Mouse (Mus musculus): ENCODE data around the gene Fgf23. TPM values are rescaled to one million over a fixed set of nuclear protein-coding genes. Genes with fewer than 3 reads are reported as not detected.

Gene Fgf23
- polyA plus RNA-seq (2012; ENCODE audit: insufficient read depth, insufficient read length, missing spikeins) = not detected in 2 replicates

DNA sequence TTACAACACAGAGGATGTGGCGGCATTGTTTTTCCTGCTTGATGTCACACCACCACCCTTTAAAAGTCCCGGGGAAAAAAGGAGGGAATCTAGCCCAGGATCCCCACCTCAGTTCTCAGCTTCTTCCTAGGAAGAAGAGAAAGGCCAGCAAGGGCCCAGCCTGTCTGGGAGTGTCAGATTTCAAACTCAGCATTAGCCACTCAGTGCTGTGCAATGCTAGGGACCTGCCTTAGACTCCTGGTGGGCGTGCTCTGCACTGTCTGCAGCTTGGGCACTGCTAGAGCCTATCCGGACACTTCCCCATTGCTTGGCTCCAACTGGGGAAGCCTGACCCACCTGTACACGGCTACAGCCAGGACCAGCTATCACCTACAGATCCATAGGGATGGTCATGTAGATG lies at the start of gene Fgf23:
Fgf23 (plus strand) TSS at position 86 of the 400 bp plus-strand sequence.
- no peaks in the 10 kb centered on the region for H3K4me1 ChIP-seq (ENCODE audit: control insufficient read depth, insufficient read depth, low read length)
- no peak for TF ChIP-seq POLR2A (IDR thresholded peaks at IDR 0.05; ENCODE audit: borderline replicate concordance, low read depth, low read length)
- TF ChIP-seq CTCF (IDR thresholded peaks at IDR 0.05; ENCODE audit: low read depth, low read length) = no peak
- H3K4me3 ChIP-seq (ENCODE audit: insufficient read depth, low read length) = no peak within 1 kb of the TSS
- H3K27ac ChIP-seq (ENCODE audit: insufficient read depth, low read depth, low read length) = no peak within 1 kb of the TSS

DNA sequence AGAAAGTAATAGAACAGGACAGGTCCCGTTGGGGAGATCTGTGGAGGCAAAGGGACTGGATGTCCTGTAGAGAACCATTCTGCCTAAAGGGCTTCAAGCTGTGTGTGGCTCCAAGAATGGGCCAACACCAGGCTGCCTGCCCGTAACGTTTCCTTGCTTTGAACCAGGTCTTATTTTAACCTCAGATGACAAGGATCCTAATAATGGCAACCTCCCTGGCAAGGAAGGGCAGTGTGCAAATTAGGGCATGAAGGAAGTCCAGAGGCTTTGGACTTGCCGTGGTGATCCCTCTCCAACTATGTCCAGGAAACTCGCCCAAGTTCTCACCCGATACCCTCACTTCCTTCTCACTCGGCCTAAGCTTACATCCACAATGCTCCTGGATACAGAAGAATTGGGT lies 47.9 kb upstream of the Fgf23 start:
- Histone ChIP-seq H3K4me1 (ENCODE audit: control insufficient read depth, insufficient read depth, low read length) (peaks cover 5% of the 10 kb centered on the region), H3K27ac (ENCODE audit: insufficient read depth, low read depth, low read length) (no peak overlapping the region), H3K4me3 (ENCODE audit: insufficient read depth, low read length) (no peak overlapping the region)
- TF ChIP-seq CTCF (IDR thresholded peaks at IDR 0.05; ENCODE audit: low read depth, low read length) (no peak), POLR2A (IDR thresholded peaks at IDR 0.05; ENCODE audit: borderline replicate concordance, low read depth, low read length) (no peak)

DNA sequence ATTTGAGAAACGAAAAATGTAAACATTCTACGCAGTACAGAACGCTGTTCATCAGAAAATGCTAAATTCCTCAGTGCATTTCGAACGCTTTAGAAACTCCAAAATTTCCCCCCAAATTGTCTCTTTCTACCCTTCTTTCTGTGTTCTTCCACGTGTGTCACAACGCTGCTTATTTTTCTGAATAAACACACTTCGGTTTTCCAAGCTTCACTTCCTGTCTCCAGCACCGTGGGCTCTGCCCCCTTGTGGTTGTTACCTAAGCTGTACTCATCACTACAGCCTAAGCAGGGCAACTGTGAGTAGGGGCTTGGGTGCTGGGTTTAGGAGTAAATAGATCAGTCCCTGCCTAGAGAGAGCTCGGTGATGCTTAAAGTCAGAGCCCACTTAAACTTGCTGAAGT lies 37.9 kb upstream of the Fgf23 start:
- Histone ChIP-seq H3K27ac (ENCODE audit: insufficient read depth, low read depth, low read length) (no peak overlapping the region), H3K4me3 (ENCODE audit: insufficient read depth, low read length) (peak overlapping the region; percentile 20; the same call in 1 of the 2 replicates), H3K4me1 (ENCODE audit: control insufficient read depth, insufficient read depth, low read length) (no peaks in the 10 kb centered on the region)
- peak; percentile 64; the same call in 1 of the 2 replicates for TF ChIP-seq CTCF (IDR thresholded peaks at IDR 0.05; ENCODE audit: low read depth, low read length)
- TF ChIP-seq POLR2A (IDR thresholded peaks at IDR 0.05; ENCODE audit: borderline replicate concordance, low read depth, low read length) = no peak

DNA sequence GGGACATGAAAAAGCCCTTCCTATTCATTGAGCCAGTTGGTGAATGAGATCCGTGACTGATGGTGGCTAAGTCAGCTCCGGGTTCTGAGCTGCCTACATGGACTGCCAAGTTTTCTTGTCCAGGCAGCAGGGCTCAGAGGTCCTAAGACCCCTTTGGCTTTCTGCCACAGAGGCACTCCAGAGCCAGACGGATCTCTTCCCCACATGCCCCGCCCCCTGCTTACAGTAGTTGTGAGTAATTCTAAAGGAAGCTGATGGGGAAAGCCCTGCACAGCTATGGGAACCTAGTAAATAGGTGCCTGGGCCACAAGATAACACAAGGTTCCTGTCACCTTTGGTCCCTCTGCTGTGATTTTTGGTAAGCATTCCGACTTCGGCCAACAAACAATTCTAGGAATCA lies 27.8 kb upstream of the Fgf23 start:
- no peak for TF ChIP-seq POLR2A (IDR thresholded peaks at IDR 0.05; ENCODE audit: borderline replicate concordance, low read depth, low read length)
- no peak for TF ChIP-seq CTCF (IDR thresholded peaks at IDR 0.05; ENCODE audit: low read depth, low read length)
- H3K27ac ChIP-seq (ENCODE audit: insufficient read depth, low read depth, low read length) = no peak overlapping the region
- no peaks in the 10 kb centered on the region for H3K4me1 ChIP-seq (ENCODE audit: control insufficient read depth, insufficient read depth, low read length)
- no peak overlapping the region for H3K4me3 ChIP-seq (ENCODE audit: insufficient read depth, low read length)

- TF ChIP-seq POLR2A (IDR thresholded peaks at IDR 0.05; ENCODE audit: borderline replicate concordance, low read depth, low read length) (no peak), CTCF (IDR thresholded peaks at IDR 0.05; ENCODE audit: low read depth, low read length) (no peak)
- Histone ChIP-seq H3K4me1 (ENCODE audit: control insufficient read depth, insufficient read depth, low read length) (no peaks in the 10 kb centered on the region), H3K4me3 (ENCODE audit: insufficient read depth, low read length) (no peak overlapping the region), H3K27ac (ENCODE audit: insufficient read depth, low read depth, low read length) (no peak overlapping the region)
These were observed 21.9 kb upstream of the Fgf23 start for GRCm38 (mm10) chr6:127050847-127051246.

DNA sequence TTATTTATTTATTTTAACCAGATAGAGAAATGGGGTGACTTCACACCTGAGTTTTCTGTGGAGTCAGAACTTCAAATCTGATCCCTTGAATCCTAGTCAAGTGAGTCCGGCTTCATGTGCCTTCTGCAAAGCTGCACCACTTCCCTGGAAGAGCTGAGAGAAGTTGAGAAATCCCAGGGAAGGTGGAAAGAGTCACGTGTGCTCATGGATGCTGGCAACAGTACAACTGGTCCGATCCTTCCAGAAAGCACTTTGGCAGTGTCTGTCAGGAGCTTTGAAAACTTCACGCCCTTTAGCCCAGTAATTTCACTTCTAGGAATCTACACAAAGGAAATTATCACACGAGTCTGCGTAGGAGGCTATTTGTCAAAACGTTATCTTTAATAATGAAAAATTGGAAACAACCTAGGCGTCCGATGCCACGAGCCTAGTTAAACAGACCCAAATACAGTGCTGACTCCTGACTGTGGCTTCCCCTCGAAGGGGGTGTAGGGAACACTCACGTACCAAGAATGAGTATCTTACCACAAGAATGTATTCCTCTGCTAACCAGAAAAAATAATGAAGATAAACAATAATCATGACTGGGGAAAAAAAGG lies 15.6 kb upstream of the Fgf23 start:
- TF ChIP-seq CTCF (IDR thresholded peaks at IDR 0.05; ENCODE audit: low read depth, low read length) (no peak), POLR2A (IDR thresholded peaks at IDR 0.05; ENCODE audit: borderline replicate concordance, low read depth, low read length) (no peak)
- no peaks in the 10 kb centered on the region for H3K4me1 ChIP-seq (ENCODE audit: control insufficient read depth, insufficient read depth, low read length)
- H3K4me3 ChIP-seq (ENCODE audit: insufficient read depth, low read length) = no peak overlapping the region
- no peak overlapping the region for H3K27ac ChIP-seq (ENCODE audit: insufficient read depth, low read depth, low read length)

GRCm38 (mm10) chr6:127059975-127060374 lies 12.7 kb upstream of the Fgf23 start:
- TF ChIP-seq POLR2A (IDR thresholded peaks at IDR 0.05; ENCODE audit: borderline replicate concordance, low read depth, low read length) (no peak), CTCF (IDR thresholded peaks at IDR 0.05; ENCODE audit: low read depth, low read length) (no peak)
- Histone ChIP-seq H3K27ac (ENCODE audit: insufficient read depth, low read depth, low read length) (no peak overlapping the region), H3K4me3 (ENCODE audit: insufficient read depth, low read length) (no peak overlapping the region)

GRCm38 (mm10) chr6:127063915-127064314 lies 8.8 kb upstream of the Fgf23 start:
- Histone ChIP-seq H3K27ac (ENCODE audit: insufficient read depth, low read depth, low read length) (no peak overlapping the region), H3K4me3 (ENCODE audit: insufficient read depth, low read length) (no peak overlapping the region), H3K4me1 (ENCODE audit: control insufficient read depth, insufficient read depth, low read length) (no peaks in the 10 kb centered on the region)
- TF ChIP-seq CTCF (IDR thresholded peaks at IDR 0.05; ENCODE audit: low read depth, low read length) (no peak), POLR2A (IDR thresholded peaks at IDR 0.05; ENCODE audit: borderline replicate concordance, low read depth, low read length) (no peak)

More at GRCm38 (mm10) chr6:127059975-127060374, 12.7 kb upstream of the Fgf23 start:
- H3K4me1 ChIP-seq (ENCODE audit: control insufficient read depth, insufficient read depth, low read length) = no peaks in the 10 kb centered on the region

GRCm38 (mm10) chr6:127064815-127065214 lies 7.9 kb upstream of the Fgf23 start:
- TF ChIP-seq CTCF (IDR thresholded peaks at IDR 0.05; ENCODE audit: low read depth, low read length) (no peak), POLR2A (IDR thresholded peaks at IDR 0.05; ENCODE audit: borderline replicate concordance, low read depth, low read length) (no peak)
- H3K4me3 ChIP-seq (ENCODE audit: insufficient read depth, low read length) = no peak overlapping the region
- no peak overlapping the region for H3K27ac ChIP-seq (ENCODE audit: insufficient read depth, low read depth, low read length)
- H3K4me1 ChIP-seq (ENCODE audit: control insufficient read depth, insufficient read depth, low read length) = no peaks in the 10 kb centered on the region

GRCm38 (mm10) chr6:127079867-127080731 lies 7.4 kb downstream of the Fgf23 start:
- H3K27ac ChIP-seq (ENCODE audit: insufficient read depth, low read depth, low read length) = no peak overlapping the region
- TF ChIP-seq CTCF (IDR thresholded peaks at IDR 0.05; ENCODE audit: low read depth, low read length) (peak; percentile 31; the same call in 1 of the 2 replicates), POLR2A (IDR thresholded peaks at IDR 0.05; ENCODE audit: borderline replicate concordance, low read depth, low read length) (no peak)
- H3K4me3 ChIP-seq (ENCODE audit: insufficient read depth, low read length) = peak overlapping the region; percentile 52
- H3K4me1 ChIP-seq (ENCODE audit: control insufficient read depth, insufficient read depth, low read length) = no peaks in the 10 kb centered on the region
